Mouse (Mus musculus) testis, adult 2 months (tissue): Measurements from ENCODE around the gene Prdm13.

Source experiments
- CTCF ChIP-seq: fragments of 200-500 bp; IDR thresholded peaks from 2 replicates; pipeline ENCODE4 v1.5.1; 2012; ENCODE audit warnings: low read depth, mild to moderate bottlenecking, inconsistent platforms, low read length, moderate library complexity; ENCODE audit not compliant: control insufficient read depth, insufficient read depth, insufficient replicate concordance
- POLR2A ChIP-seq: fragments of 200-500 bp; IDR thresholded peaks from 2 replicates; pipeline ENCODE4 v1.6.1; 2012; ENCODE audit warnings: low read depth, mild to moderate bottlenecking, inconsistent platforms, low read length, moderate library complexity; ENCODE audit not compliant: control insufficient read depth

DNA sequence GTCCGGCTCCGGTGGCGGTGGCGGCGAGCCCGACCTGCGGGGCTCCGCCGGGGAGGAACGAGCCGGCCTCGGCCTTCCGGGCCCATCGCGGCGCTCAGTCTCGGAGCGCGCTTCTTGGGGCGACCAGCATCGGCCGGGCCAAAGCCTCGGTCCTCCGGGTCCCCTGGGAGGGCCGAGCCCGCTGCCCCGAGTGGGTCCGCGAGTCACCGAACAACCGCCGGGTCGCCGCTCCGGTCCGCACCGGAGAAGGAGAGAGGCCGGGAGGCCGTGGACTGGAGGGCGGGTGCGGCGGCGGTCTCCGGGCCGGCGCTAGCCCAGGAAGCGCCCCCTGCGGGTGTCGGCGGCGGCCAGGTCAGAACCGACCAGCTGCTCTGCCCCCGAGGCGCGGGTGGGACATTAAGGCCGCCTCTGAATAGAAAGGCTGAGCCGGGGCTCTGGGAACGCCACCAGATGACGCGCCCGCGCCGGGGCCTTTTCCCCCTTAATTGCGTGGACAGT is 3.0 kb upstream of the Prdm13 start:
- TF ChIP-seq POLR2A: no peak
- no peak for TF ChIP-seq CTCF
